Mouse (Mus musculus) bone marrow macrophage, adult 2 months (primary cell): ENCODE data around the gene Asic1.

ENCODE experiments used
- CTCF ChIP-seq: IDR thresholded peaks from 2 replicates; pipeline ENCODE4 v1.5.1; 2012; ENCODE audit warnings: low read depth, mild to moderate bottlenecking, low read length, moderate library complexity
- POLR2A ChIP-seq: IDR thresholded peaks from 2 replicates; pipeline ENCODE4 v1.6.1; 2012; ENCODE audit warnings: mild to moderate bottlenecking, low read depth, low read length, borderline replicate concordance

GRCm38 (mm10) chr15:99704041-99704681, 34.0 kb downstream of the Asic1 start:
- TF ChIP-seq CTCF (no peak), POLR2A (no peak)
